Mouse (Mus musculus): ENCODE measurements around the gene Prn. TPM values are rescaled to one million over a fixed set of nuclear protein-coding genes. Genes with fewer than 3 reads are reported as not detected.

The Prn gene
- polyA plus RNA-seq, 1 experiment from 2014 or later, result not detected

DNA sequence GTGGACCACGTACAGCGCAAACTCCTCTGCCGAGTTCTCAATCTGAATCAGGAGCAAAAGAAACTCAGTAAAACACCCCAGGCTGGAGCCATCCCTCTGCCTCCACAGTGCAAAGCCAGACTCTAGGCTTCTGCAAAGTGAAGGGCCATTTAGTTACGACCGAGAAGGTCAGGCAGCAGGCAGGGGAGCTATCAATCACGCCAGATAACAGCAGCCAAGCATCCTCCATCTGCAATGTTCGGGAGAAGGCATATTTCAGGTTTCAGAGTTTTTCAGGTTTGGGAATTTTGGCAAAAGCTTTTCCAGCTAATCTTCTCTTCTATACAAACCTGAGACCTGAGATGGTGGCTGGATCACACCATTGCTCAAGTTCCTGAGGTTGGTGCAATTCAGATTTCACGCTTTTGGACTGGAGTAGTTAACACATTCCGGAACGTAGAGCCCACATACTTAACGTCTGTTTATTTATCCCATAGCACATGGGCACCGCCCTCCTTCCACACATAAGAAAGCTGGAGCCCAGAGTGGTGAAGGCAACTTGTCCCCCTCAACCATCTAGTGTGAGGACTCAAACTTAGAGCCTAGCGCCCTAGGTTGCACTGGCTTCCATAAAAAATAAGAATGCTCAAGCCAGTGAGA is 92.1 kb downstream of the Prn start:
- H3K9me3 ChIP-seq (ENCODE audit: control insufficient read depth, low read length), result no peaks in the 10 kb centered on the region
- peaks cover 5% of the 10 kb centered on the region; the same call in 1 of the 2 replicates for H3K36me3 ChIP-seq (ENCODE audit: control insufficient read depth, insufficient read depth, low read length)
- H3K27me3 ChIP-seq (replicated peaks; ENCODE audit: control insufficient read depth, insufficient read depth, low read length), result no peaks in the 10 kb centered on the region
- no peak overlapping the region for H3K4me3 ChIP-seq (ENCODE audit: low read depth, low read length)
- no peak overlapping the region for H3K9ac ChIP-seq (ENCODE audit: low read depth, low read length)
- WGBS, result 70% methylated on average over 13 of the region's 13 CpGs
- no peak overlapping the region for H3K4me2 ChIP-seq (ENCODE audit: low read depth, low read length)
- DNase-seq (ENCODE audit: low spot score) (no peak), ATAC-seq (ENCODE audit: low read depth) (no peak)
- H3K4me1 ChIP-seq (ENCODE audit: control insufficient read depth, insufficient read depth, low read length), result peaks cover 16% of the 10 kb centered on the region
- no peak overlapping the region for H3K27ac ChIP-seq (replicated peaks; ENCODE audit: low read depth, low read length)

DNA sequence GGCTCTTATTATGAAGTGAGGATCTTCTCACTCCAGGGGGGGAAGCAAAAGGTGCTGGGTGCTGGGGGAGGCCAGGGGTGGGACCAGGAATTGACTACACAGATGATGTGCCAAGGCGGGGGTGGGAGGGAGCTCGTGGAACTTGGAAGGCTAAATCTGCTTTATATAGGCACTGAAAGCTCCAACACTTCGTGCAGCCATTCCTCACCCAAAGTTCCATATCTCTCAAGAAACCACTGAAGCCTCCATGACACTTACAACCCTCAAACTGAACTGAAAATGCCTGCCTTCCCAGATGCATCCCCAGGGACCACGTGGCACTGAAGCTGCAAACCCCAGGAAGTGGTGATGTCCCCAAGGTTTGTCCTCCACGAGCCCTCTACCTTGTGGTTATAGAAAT is 94.2 kb downstream of the Prn start:
- H3K27ac ChIP-seq (replicated peaks; ENCODE audit: low read depth, low read length), result no peak overlapping the region
- 74% methylated on average over 5 of the region's 5 CpGs for WGBS

DNA sequence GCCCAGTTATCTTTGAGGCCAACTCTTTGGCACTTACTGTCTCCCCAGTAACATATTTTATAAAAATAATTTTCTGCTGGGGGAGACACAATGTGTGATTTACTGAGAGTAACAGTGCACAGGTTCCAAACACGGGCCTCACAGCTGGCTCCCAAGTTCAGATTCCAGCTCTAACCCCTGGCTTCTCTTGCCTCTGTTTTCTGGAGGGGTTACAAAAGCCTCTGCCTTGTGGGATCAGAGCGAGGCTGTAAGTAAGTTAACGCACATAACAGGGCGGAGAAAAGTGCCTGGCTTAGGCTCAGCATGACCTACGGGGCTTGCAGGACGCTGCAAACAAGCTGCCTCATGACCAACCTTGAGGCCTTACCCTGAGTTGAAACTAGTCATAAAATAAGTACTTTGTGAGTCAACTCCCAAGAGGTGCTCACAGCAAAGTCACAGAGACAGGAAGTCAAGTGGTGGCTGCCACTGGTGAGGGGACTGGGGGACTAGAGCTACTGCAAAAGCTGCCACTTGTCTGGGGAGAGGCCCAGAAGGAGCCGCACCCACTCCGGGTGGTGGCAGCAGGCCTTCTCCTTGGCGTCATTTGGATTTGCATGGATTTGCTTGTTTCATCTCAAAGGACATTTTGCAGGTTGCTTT is 94.9 kb downstream of the Prn start:
- H3K27ac ChIP-seq (replicated peaks; ENCODE audit: low read depth, low read length), result no peak overlapping the region
- no peaks in the 10 kb centered on the region; the same call in 1 of the 2 replicates for H3K36me3 ChIP-seq (ENCODE audit: control insufficient read depth, insufficient read depth, low read length)
- DNase-seq (ENCODE audit: low spot score) (no peak), ATAC-seq (ENCODE audit: low read depth) (no peak)
- H3K9me3 ChIP-seq (ENCODE audit: control insufficient read depth, low read length), result no peaks in the 10 kb centered on the region
- H3K4me3 ChIP-seq (ENCODE audit: low read depth, low read length), result no peak overlapping the region
- WGBS, result 70% methylated on average over 9 of the region's 9 CpGs
- no peak overlapping the region for H3K4me2 ChIP-seq (ENCODE audit: low read depth, low read length)
- H3K27me3 ChIP-seq (replicated peaks; ENCODE audit: control insufficient read depth, insufficient read depth, low read length), result no peaks in the 10 kb centered on the region
- no peak overlapping the region for H3K9ac ChIP-seq (ENCODE audit: low read depth, low read length)
- H3K4me1 ChIP-seq (ENCODE audit: control insufficient read depth, insufficient read depth, low read length), result peaks cover 21% of the 10 kb centered on the region

More for the DNA sequence above, 94.2 kb downstream of the Prn start:
- ATAC-seq (ENCODE audit: low read depth) (no peak), DNase-seq (ENCODE audit: low spot score) (no peak)
- no peaks in the 10 kb centered on the region; the same call in 1 of the 2 replicates for H3K36me3 ChIP-seq (ENCODE audit: control insufficient read depth, insufficient read depth, low read length)
- no peak overlapping the region for H3K4me2 ChIP-seq (ENCODE audit: low read depth, low read length)
- no peak overlapping the region for H3K9ac ChIP-seq (ENCODE audit: low read depth, low read length)
- H3K4me1 ChIP-seq (ENCODE audit: control insufficient read depth, insufficient read depth, low read length), result peaks cover 21% of the 10 kb centered on the region
- no peak overlapping the region for H3K4me3 ChIP-seq (ENCODE audit: low read depth, low read length)
- no peaks in the 10 kb centered on the region for H3K27me3 ChIP-seq (replicated peaks; ENCODE audit: control insufficient read depth, insufficient read depth, low read length)
- no peaks in the 10 kb centered on the region for H3K9me3 ChIP-seq (ENCODE audit: control insufficient read depth, low read length)

DNA sequence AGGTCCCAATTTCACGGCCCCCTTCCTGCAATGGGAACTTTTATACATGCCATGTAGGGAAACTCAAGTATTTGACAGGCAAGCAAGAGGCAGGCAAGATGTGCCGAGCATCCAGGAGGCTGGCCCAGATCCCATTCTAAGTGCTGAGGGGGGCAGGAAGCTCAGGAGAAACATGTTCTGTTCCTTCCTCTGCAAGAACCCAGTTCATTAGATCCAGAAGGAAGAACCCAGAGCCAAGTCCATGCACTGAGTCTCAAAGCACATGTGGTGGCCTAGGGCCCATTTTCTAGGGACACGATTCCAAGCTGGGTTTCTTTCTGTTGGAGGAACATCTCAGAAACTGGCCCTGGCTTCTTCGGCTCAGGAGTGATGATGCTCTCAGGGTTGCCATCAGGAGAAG is 95.7 kb downstream of the Prn start:
- H3K27me3 ChIP-seq (replicated peaks; ENCODE audit: control insufficient read depth, insufficient read depth, low read length), result no peaks in the 10 kb centered on the region
- no peak overlapping the region for H3K9ac ChIP-seq (ENCODE audit: low read depth, low read length)
- whole genome bisulfite sequencing, result 64% methylated on average over 4 of the region's 4 CpGs
- no peaks in the 10 kb centered on the region for H3K9me3 ChIP-seq (ENCODE audit: control insufficient read depth, low read length)
- H3K4me3 ChIP-seq (ENCODE audit: low read depth, low read length), result no peak overlapping the region
- H3K36me3 ChIP-seq (ENCODE audit: control insufficient read depth, insufficient read depth, low read length), result no peaks in the 10 kb centered on the region; the same call in 1 of the 2 replicates
- H3K27ac ChIP-seq (replicated peaks; ENCODE audit: low read depth, low read length), result peak overlapping the region; percentile 69
- ATAC-seq (ENCODE audit: low read depth) (no peak), DNase-seq (ENCODE audit: low spot score) (no peak)
- no peak overlapping the region for H3K4me2 ChIP-seq (ENCODE audit: low read depth, low read length)
- peaks cover 21% of the 10 kb centered on the region for H3K4me1 ChIP-seq (ENCODE audit: control insufficient read depth, insufficient read depth, low read length)

Other genes with a start within 250 kb of the Prn start
- gene Erv3, start 50.2 kb upstream of the Prn start, polyA plus RNA-seq (2014; fragmentation: Nextera tagmentation; extraction: Ambion mirVana), result not detected in 2 replicates
- 47.3 and 50.3 TPM in 2 replicates for gene Prnp, start within 50 bp of the Prn start, polyA plus RNA-seq (2014; fragmentation: Nextera tagmentation; extraction: Ambion mirVana)
- 46.9 and 47.6 TPM in 2 replicates for gene Prnd, start 40.9 kb downstream of the Prn start, polyA plus RNA-seq (2014; fragmentation: Nextera tagmentation; extraction: Ambion mirVana)
- 23.0 and 23.1 TPM in 2 replicates for gene Rassf2, start 120.3 kb downstream of the Prn start, polyA plus RNA-seq (2014; fragmentation: Nextera tagmentation; extraction: Ambion mirVana)
- gene Slc23a2, start 235.2 kb downstream of the Prn start, polyA plus RNA-seq (2014; fragmentation: Nextera tagmentation; extraction: Ambion mirVana), result 18.3 and 18.5 TPM in 2 replicates